Mouse (Mus musculus): ENCODE measurements around the gene Angptl8. TPM values are rescaled to one million over a fixed set of nuclear protein-coding genes. Genes with fewer than 3 reads are reported as not detected.

The Angptl8 gene
- not detected for polyA plus RNA-seq (2015; fragmentation: Illumina TruSeq; extraction: RNeasy Lipid Tissue Mini Kit (QIAGEN cat#74804); ENCODE audit: insufficient read depth, low replicate concordance)

DNA sequence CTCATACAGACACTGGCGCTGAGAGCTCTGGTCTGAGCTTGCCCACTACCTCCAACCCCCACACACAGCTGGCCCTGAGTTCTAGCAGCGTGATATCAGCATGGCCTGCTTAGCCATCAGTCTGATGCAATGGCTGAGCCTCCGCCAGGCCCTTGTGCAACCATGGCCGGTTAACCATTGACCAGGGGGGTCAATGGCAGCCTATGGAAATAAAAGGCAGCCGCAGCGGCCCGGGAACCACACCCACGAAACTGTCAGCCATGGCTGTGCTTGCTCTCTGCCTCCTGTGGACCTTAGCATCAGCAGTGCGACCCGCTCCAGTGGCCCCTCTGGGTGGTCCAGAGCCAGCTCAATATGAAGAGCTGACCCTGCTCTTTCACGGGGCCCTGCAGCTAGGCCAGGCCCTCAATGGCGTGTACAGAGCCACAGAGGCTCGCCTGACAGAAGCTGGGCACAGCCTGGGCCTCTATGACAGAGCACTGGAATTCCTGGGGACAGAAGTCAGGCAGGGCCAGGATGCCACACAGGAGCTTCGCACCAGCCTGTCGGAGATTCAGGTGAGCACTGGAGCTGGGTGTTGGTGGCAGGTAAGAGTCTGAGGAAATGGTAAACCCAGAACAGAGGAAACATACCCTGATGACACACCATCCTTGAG, at the start of gene Angptl8:
Gene Angptl8, plus strand, starts transcription at position 253 of the 655 bp plus-strand sequence.

DNA sequence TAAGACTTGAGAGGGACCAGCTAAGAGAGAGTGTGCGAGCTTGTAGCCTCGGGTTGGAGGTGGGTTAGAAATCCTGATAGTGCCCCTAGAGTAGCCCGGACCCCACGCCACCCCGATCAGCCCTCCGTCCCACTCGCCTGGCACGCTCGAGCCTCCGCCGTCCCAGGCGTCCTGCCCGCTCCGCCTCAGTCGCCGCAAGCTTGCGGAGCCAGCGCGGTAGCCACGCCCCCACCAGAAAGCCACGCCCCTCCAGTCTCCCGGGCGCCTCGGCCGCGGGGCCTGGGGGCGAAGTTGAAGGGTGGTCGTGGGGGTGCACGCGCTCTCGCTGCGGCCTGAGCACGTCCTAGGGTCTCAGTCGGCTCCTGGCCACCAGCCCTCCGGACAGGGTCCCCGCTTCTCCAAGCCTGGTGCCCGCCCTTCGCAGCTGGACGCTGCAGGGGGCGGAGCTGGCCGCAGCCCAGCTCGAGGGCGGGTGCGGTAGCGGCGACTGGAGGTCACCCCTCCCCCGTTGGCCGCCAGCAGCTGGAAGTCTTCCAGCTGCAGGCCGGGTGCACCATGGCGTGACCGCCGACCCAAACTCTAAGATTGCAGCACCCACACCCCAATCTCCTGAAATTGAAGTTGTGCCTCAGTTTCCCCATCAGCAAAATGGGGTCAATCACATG, 36.8 kb upstream of the Angptl8 start, which contains the start of gene Kank2:
Gene Kank2, minus strand, starts transcription at position 400 of the 665 bp plus-strand sequence.

DNA sequence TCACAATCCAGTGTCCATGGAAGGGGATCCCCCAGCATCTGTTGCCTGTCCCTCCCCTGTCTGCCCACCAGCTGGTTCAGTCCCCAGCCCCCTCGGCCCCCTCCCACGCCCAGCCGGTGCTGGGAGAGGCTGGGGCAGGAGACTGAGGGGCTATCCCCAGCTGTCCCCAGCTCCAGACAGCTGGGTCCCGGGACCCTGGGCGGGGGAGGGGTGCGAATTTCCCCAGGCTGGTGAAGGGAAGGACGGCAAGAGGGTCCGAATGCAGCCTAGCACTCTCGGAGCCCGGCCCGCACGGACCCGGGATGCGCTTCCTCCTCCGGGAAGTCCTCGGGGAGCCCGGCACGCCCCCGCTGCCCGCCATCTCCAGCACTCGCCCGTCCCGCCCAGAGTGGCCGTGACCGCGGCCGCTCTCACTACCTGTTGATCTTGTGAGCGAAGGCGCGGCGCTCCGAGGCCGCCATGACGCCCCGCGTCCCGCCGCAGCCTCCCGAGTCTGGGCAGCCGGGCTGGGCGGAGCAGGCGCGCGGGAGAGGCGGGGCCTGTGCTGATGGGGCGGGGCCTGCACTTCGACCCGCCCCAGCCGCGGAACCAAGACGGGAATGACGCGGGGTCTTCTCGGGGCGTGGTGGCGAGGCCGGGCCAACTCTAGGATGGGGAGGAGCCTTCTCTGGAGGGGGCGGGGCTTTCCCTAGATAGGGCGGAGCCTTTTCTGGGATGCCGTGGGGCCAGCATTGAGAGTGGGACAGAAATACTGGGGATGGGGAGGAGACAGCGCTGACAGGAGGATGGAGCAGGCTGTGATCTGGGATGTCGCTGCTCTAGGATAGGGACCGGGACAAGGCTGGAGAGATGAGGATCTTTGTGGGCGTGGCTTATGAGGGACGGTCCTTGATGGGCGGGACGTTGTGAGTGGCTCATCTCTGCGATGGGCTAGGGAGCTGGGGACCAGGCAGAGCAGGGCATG, 17.1 kb downstream of the Angptl8 start, which contains the start of gene Dock6:
Gene Dock6, minus strand, starts transcription at position 508 of the 964 bp plus-strand sequence.

Other genes starting within 250 kb of the Angptl8 start
- 34.5 TPM for gene Timm29, start 242.8 kb upstream of the Angptl8 start, polyA plus RNA-seq (2015; fragmentation: Illumina TruSeq; extraction: RNeasy Lipid Tissue Mini Kit (QIAGEN cat#74804); ENCODE audit: insufficient read depth, low replicate concordance)
- gene Yipf2, start 242.7 kb upstream of the Angptl8 start, polyA plus RNA-seq (2015; fragmentation: Illumina TruSeq; extraction: RNeasy Lipid Tissue Mini Kit (QIAGEN cat#74804); ENCODE audit: insufficient read depth, low replicate concordance), result 13.1 TPM
- 29.3 TPM for gene Smarca4, start 219.3 kb upstream of the Angptl8 start, polyA plus RNA-seq (2015; fragmentation: Illumina TruSeq; extraction: RNeasy Lipid Tissue Mini Kit (QIAGEN cat#74804); ENCODE audit: insufficient read depth, low replicate concordance)
- gene Ldlr, start 112.0 kb upstream of the Angptl8 start, polyA plus RNA-seq (2015; fragmentation: Illumina TruSeq; extraction: RNeasy Lipid Tissue Mini Kit (QIAGEN cat#74804); ENCODE audit: insufficient read depth, low replicate concordance), result 17.3 TPM
- 6.4 TPM for gene Spc24, start 75.2 kb upstream of the Angptl8 start, polyA plus RNA-seq (2015; fragmentation: Illumina TruSeq; extraction: RNeasy Lipid Tissue Mini Kit (QIAGEN cat#74804); ENCODE audit: insufficient read depth, low replicate concordance)
- 9.1 TPM for gene Kank2, start 36.8 kb upstream of the Angptl8 start, polyA plus RNA-seq (2015; fragmentation: Illumina TruSeq; extraction: RNeasy Lipid Tissue Mini Kit (QIAGEN cat#74804); ENCODE audit: insufficient read depth, low replicate concordance)
- gene Dock6, start 17.1 kb downstream of the Angptl8 start, polyA plus RNA-seq (2015; fragmentation: Illumina TruSeq; extraction: RNeasy Lipid Tissue Mini Kit (QIAGEN cat#74804); ENCODE audit: insufficient read depth, low replicate concordance), result 14.7 TPM
- 7.7 TPM for gene Rab3d, start 82.7 kb downstream of the Angptl8 start, polyA plus RNA-seq (2015; fragmentation: Illumina TruSeq; extraction: RNeasy Lipid Tissue Mini Kit (QIAGEN cat#74804); ENCODE audit: insufficient read depth, low replicate concordance)
- gene Ccdc159, start 92.0 kb downstream of the Angptl8 start, polyA plus RNA-seq (2015; fragmentation: Illumina TruSeq; extraction: RNeasy Lipid Tissue Mini Kit (QIAGEN cat#74804); ENCODE audit: insufficient read depth, low replicate concordance), result 0.79 TPM
- 3.3 TPM for gene Tmem205, start 92.0 kb downstream of the Angptl8 start, polyA plus RNA-seq (2015; fragmentation: Illumina TruSeq; extraction: RNeasy Lipid Tissue Mini Kit (QIAGEN cat#74804); ENCODE audit: insufficient read depth, low replicate concordance)
- gene Plppr2, start 101.5 kb downstream of the Angptl8 start, polyA plus RNA-seq (2015; fragmentation: Illumina TruSeq; extraction: RNeasy Lipid Tissue Mini Kit (QIAGEN cat#74804); ENCODE audit: insufficient read depth, low replicate concordance), result 0.70 TPM
- gene Swsap1, start 120.2 kb downstream of the Angptl8 start, polyA plus RNA-seq (2015; fragmentation: Illumina TruSeq; extraction: RNeasy Lipid Tissue Mini Kit (QIAGEN cat#74804); ENCODE audit: insufficient read depth, low replicate concordance), result 10.0 TPM
- 2.1 TPM for gene Epor, start 128.0 kb downstream of the Angptl8 start, polyA plus RNA-seq (2015; fragmentation: Illumina TruSeq; extraction: RNeasy Lipid Tissue Mini Kit (QIAGEN cat#74804); ENCODE audit: insufficient read depth, low replicate concordance)
- gene Rgl3, start 153.9 kb downstream of the Angptl8 start, polyA plus RNA-seq (2015; fragmentation: Illumina TruSeq; extraction: RNeasy Lipid Tissue Mini Kit (QIAGEN cat#74804); ENCODE audit: insufficient read depth, low replicate concordance), result 2.1 TPM
- not detected for gene Ccdc151, start 167.1 kb downstream of the Angptl8 start, polyA plus RNA-seq (2015; fragmentation: Illumina TruSeq; extraction: RNeasy Lipid Tissue Mini Kit (QIAGEN cat#74804); ENCODE audit: insufficient read depth, low replicate concordance)
- gene Prkcsh, start 167.3 kb downstream of the Angptl8 start, polyA plus RNA-seq (2015; fragmentation: Illumina TruSeq; extraction: RNeasy Lipid Tissue Mini Kit (QIAGEN cat#74804); ENCODE audit: insufficient read depth, low replicate concordance), result 29.0 TPM
- gene Elavl3, start 216.5 kb downstream of the Angptl8 start, polyA plus RNA-seq (2015; fragmentation: Illumina TruSeq; extraction: RNeasy Lipid Tissue Mini Kit (QIAGEN cat#74804); ENCODE audit: insufficient read depth, low replicate concordance), result not detected
- gene Gm49318, start 235.7 kb downstream of the Angptl8 start, polyA plus RNA-seq (2015; fragmentation: Illumina TruSeq; extraction: RNeasy Lipid Tissue Mini Kit (QIAGEN cat#74804); ENCODE audit: insufficient read depth, low replicate concordance), result not detected
- gene Zfp653, start 235.9 kb downstream of the Angptl8 start, polyA plus RNA-seq (2015; fragmentation: Illumina TruSeq; extraction: RNeasy Lipid Tissue Mini Kit (QIAGEN cat#74804); ENCODE audit: insufficient read depth, low replicate concordance), result 5.6 TPM
- gene Ecsit, start 249.9 kb downstream of the Angptl8 start, polyA plus RNA-seq (2015; fragmentation: Illumina TruSeq; extraction: RNeasy Lipid Tissue Mini Kit (QIAGEN cat#74804); ENCODE audit: insufficient read depth, low replicate concordance), result 12.2 TPM

Measured in spleen, adult 10 weeks (tissue).